Mouse (Mus musculus) intestine, embryonic 14.5 days (tissue): ENCODE results near the gene Cyp1a2. TPM values are rescaled to one million over a fixed set of nuclear protein-coding genes. Genes with fewer than 3 reads are reported as not detected.

ENCODE experiments used
- ATAC-seq: fragments of 200-750 bp; cut with Nextera tagmentation; replicated peaks from 2 replicates; pipeline ENCODE4 v1.8.0; 2017; ENCODE audit warnings: low read depth, moderate number of reproducible peaks, moderate TSS enrichment, moderate library complexity; ENCODE audit not compliant: low FRiP score, low TSS enrichment
- DNase-seq: peaks from one replicate; pipeline ENCODE4 v3.0.0-alpha.2; 2018; ENCODE audit warnings: low spot score
- H3K27ac ChIP-seq: fragments of 300-500 bp; sonication (generic); 2 replicates; pipeline ENCODE4 v1.5.1; 2014; ENCODE audit warnings: low read depth, mild to moderate bottlenecking, control low read depth
- H3K27me3 ChIP-seq: fragments of 300-500 bp; sonication (generic); replicated peaks from 2 replicates; pipeline ENCODE4 v1.6.1; 2014; ENCODE audit warnings: low read length, control low read depth; ENCODE audit not compliant: control insufficient read depth, insufficient read depth
- H3K36me3 ChIP-seq: fragments of 300-500 bp; sonication (generic); 2 replicates; pipeline ENCODE4 v1.6.1; 2014; ENCODE audit warnings: low read length, control low read depth; ENCODE audit not compliant: control insufficient read depth, insufficient read depth
- H3K4me1 ChIP-seq: fragments of 300-500 bp; sonication (generic); replicated peaks from 2 replicates; pipeline ENCODE4 v1.6.1; 2014; ENCODE audit warnings: low read length, control low read depth, mixed read lengths; ENCODE audit not compliant: control insufficient read depth, insufficient read depth
- H3K4me2 ChIP-seq: fragments of 300-500 bp; sonication (generic); 2 replicates; pipeline ENCODE4 v1.6.1; 2014; ENCODE audit warnings: low read length
- H3K4me3 ChIP-seq: fragments of 300-500 bp; sonication (generic); 2 replicates; pipeline ENCODE4 v1.5.1; 2014; ENCODE audit warnings: low read depth, low read length, control low read depth, mixed read lengths
- H3K9ac ChIP-seq: fragments of 300-500 bp; sonication (generic); 2 replicates; pipeline ENCODE4 v1.6.1; 2014; ENCODE audit warnings: mild to moderate bottlenecking, low read length
- H3K9me3 ChIP-seq: fragments of 300-500 bp; sonication (generic); 2 replicates; pipeline ENCODE4 v1.6.1; 2016; ENCODE audit warnings: low read length, control low read depth; ENCODE audit not compliant: control insufficient read depth
- WGBS: fragments of 180-500 bp; shearing (Covaris S2); extraction: QIAGEN DNeasy Blood & Tissue Kit; methylation state at CpG from one replicate; pipeline ENCODE4 v1.1.7; 2014; 5-methylcytosine and 5-hydroxymethylcytosine counted together
- polyA plus RNA-seq: library from polyadenylated mRNA; unstranded; fragments of >200 nt; fragmentation: Nextera tagmentation; extraction: Ambion mirVana; gene quantifications from 2 replicates; pipeline ENCODE4 v1.2.1, GENCODE M21; 2014

Gene Cyp1a2
- polyA plus RNA-seq, 1 experiment from 2014 or later, result not detected

GRCm38 (mm10) chr9:57667817-57668216 is 15.7 kb downstream of the Cyp1a2 start:
- DNase-seq (no peak), ATAC-seq (no peak)
- no peak overlapping the region for H3K9ac ChIP-seq
- H3K4me3 ChIP-seq, result no peak overlapping the region
- 56% methylated on average over 11 of the region's 11 CpGs for WGBS
- no peaks in the 10 kb centered on the region for H3K4me1 ChIP-seq
- no peaks in the 10 kb centered on the region for H3K9me3 ChIP-seq
- no peaks in the 10 kb centered on the region for H3K36me3 ChIP-seq
- H3K4me2 ChIP-seq, result no peak overlapping the region
- H3K27me3 ChIP-seq, result no peaks in the 10 kb centered on the region
- H3K27ac ChIP-seq, result no peak overlapping the region

- ATAC-seq (no peak), DNase-seq (no peak)
- Histone ChIP-seq H3K4me3 (no peak overlapping the region), H3K9me3 (no peaks in the 10 kb centered on the region), H3K4me1 (no peaks in the 10 kb centered on the region), H3K36me3 (no peaks in the 10 kb centered on the region), H3K4me2 (no peak overlapping the region), H3K27me3 (no peaks in the 10 kb centered on the region), H3K27ac (no peak overlapping the region), H3K9ac (no peak overlapping the region)
- WGBS, result 75% methylated on average over 3 of the region's 3 CpGs
Observed at GRCm38 (mm10) chr9:57667136-57667535, 16.4 kb downstream of the Cyp1a2 start.

- Histone ChIP-seq H3K4me2 (no peak overlapping the region), H3K27ac (no peak overlapping the region), H3K27me3 (no peaks in the 10 kb centered on the region), H3K9me3 (no peaks in the 10 kb centered on the region), H3K4me3 (no peak overlapping the region), H3K4me1 (no peaks in the 10 kb centered on the region), H3K9ac (no peak overlapping the region), H3K36me3 (no peaks in the 10 kb centered on the region)
- ATAC-seq (no peak), DNase-seq (no peak)
- WGBS, result 76% methylated on average over 8 of the region's 8 CpGs
Observed at GRCm38 (mm10) chr9:57666536-57666935, 17.0 kb downstream of the Cyp1a2 start.

- H3K9ac ChIP-seq, result no peak overlapping the region
- no peaks in the 10 kb centered on the region for H3K9me3 ChIP-seq
- H3K4me1 ChIP-seq, result no peaks in the 10 kb centered on the region
- H3K4me3 ChIP-seq, result no peak overlapping the region
- ATAC-seq (no peak), DNase-seq (no peak)
- 57% methylated on average over 7 of the region's 7 CpGs for WGBS
- no peaks in the 10 kb centered on the region for H3K27me3 ChIP-seq
- no peaks in the 10 kb centered on the region for H3K36me3 ChIP-seq
- H3K27ac ChIP-seq, result no peak overlapping the region
- no peak overlapping the region for H3K4me2 ChIP-seq
Observed at GRCm38 (mm10) chr9:57664616-57665015, 18.9 kb downstream of the Cyp1a2 start.

GRCm38 (mm10) chr9:57661552-57661951 is 22.0 kb downstream of the Cyp1a2 start:
- Histone ChIP-seq H3K27ac (no peak overlapping the region), H3K36me3 (no peaks in the 10 kb centered on the region), H3K27me3 (no peaks in the 10 kb centered on the region), H3K9me3 (no peaks in the 10 kb centered on the region), H3K4me3 (no peak overlapping the region), H3K9ac (no peak overlapping the region), H3K4me1 (no peaks in the 10 kb centered on the region), H3K4me2 (no peak overlapping the region)
- 60% methylated on average over 3 of the region's 3 CpGs for WGBS
- ATAC-seq, result no peak
- DNase-seq, result no peak

- Histone ChIP-seq H3K4me3 (no peak overlapping the region), H3K4me2 (no peak overlapping the region), H3K27me3 (no peaks in the 10 kb centered on the region), H3K27ac (no peak overlapping the region), H3K4me1 (no peaks in the 10 kb centered on the region; the same call in 1 of the 2 replicates), H3K9me3 (no peaks in the 10 kb centered on the region), H3K36me3 (no peaks in the 10 kb centered on the region), H3K9ac (no peak overlapping the region)
- no peak for DNase-seq
- ATAC-seq, result 0 out of 2 replicates have a peak, but pooled peaks have one; percentile 23
- 70% methylated on average over 6 of the region's 6 CpGs for WGBS
Observed at GRCm38 (mm10) chr9:57660501-57660900, 23.0 kb downstream of the Cyp1a2 start.

- peak; percentile 75 for DNase-seq
- no peak overlapping the region for H3K27ac ChIP-seq
- H3K4me1 ChIP-seq, result no peaks in the 10 kb centered on the region; the same call in 1 of the 2 replicates
- H3K9ac ChIP-seq, result no peak overlapping the region
- no peaks in the 10 kb centered on the region for H3K27me3 ChIP-seq
- H3K9me3 ChIP-seq, result no peaks in the 10 kb centered on the region
- no peak overlapping the region for H3K4me2 ChIP-seq
- WGBS, result 19% methylated on average over 4 of the region's 4 CpGs
- no peak overlapping the region for H3K4me3 ChIP-seq
- no peaks in the 10 kb centered on the region for H3K36me3 ChIP-seq
- no peak; the same call in 1 of the 2 replicates for ATAC-seq
Observed at GRCm38 (mm10) chr9:57659774-57660173, 23.7 kb downstream of the Cyp1a2 start.

GRCm38 (mm10) chr9:57658970-57659369 is 24.5 kb downstream of the Cyp1a2 start:
- 92% methylated on average over 4 of the region's 4 CpGs for WGBS
- Histone ChIP-seq H3K27ac (no peak overlapping the region), H3K4me2 (no peak overlapping the region), H3K9me3 (no peaks in the 10 kb centered on the region), H3K4me1 (no peaks in the 10 kb centered on the region; the same call in 1 of the 2 replicates), H3K27me3 (no peaks in the 10 kb centered on the region), H3K36me3 (no peaks in the 10 kb centered on the region), H3K9ac (no peak overlapping the region), H3K4me3 (no peak overlapping the region)
- ATAC-seq (no peak), DNase-seq (no peak)

- ATAC-seq (no peak), DNase-seq (no peak)
- Histone ChIP-seq H3K27ac (no peak overlapping the region), H3K9ac (no peak overlapping the region), H3K36me3 (no peaks in the 10 kb centered on the region), H3K4me2 (no peak overlapping the region), H3K9me3 (no peaks in the 10 kb centered on the region), H3K4me3 (no peak overlapping the region), H3K4me1 (no peaks in the 10 kb centered on the region; the same call in 1 of the 2 replicates), H3K27me3 (no peaks in the 10 kb centered on the region)
- 58% methylated on average over 4 of the region's 4 CpGs for whole genome bisulfite sequencing
Observed at GRCm38 (mm10) chr9:57657843-57658242, 25.7 kb downstream of the Cyp1a2 start.
